Mouse (Mus musculus): ENCODE data around the gene Wdr73.

GRCm38 (mm10) chr7:80843176-80843575, 57.9 kb downstream of the Wdr73 start:
- no peak for TF ChIP-seq EP300 (IDR thresholded peaks at IDR 0.05; ENCODE audit: insufficient read depth, low read depth, low read length)
- TF ChIP-seq POLR2A (IDR thresholded peaks at IDR 0.05; ENCODE audit: insufficient read depth, low read depth, low read length): no peak
